Mouse (Mus musculus) thymus, adult 2 months (tissue): ENCODE measurements around the gene Abca17.

Source experiments
- CTCF ChIP-seq: fragments of 200-500 bp; IDR thresholded peaks from 2 replicates; pipeline ENCODE4 v1.5.1; 2012; ENCODE audit warnings: mild to moderate bottlenecking, control low read depth, low read length, moderate library complexity, borderline replicate concordance; ENCODE audit not compliant: control insufficient read depth, poor library complexity, insufficient read depth; ENCODE audit errors: extremely low read depth
- POLR2A ChIP-seq: fragments of 200-500 bp; IDR thresholded peaks from 2 replicates; pipeline ENCODE4 v1.6.1; 2012; ENCODE audit warnings: mild to moderate bottlenecking, low read length, control low read depth, moderate library complexity; ENCODE audit not compliant: control insufficient read depth, poor library complexity, insufficient read depth; ENCODE audit errors: extremely low read depth

DNA sequence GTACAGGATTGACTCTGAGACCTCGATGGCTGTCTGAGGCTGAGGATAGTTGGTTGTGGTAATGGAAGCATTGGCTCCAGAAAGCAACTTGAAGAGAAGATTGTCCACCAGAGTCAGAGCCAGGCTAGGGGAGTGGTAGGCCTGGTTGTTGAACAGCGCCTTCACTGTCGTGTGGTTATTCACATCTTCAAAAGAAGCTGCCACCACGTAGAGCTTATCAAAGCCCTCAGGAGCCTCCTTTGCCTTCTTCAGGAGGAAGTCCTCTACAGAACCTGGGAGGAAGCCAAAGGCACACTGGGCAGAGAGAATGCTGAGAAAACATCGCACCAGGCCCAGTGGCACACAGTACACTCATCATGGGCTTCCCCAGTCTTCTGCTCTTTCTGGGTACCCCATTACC lies 61.5 kb downstream of the Abca17 start:
- TF ChIP-seq CTCF (no peak), POLR2A (no peak)
